Mouse (Mus musculus) lung, embryonic 15.5 days (tissue): ENCODE results near the gene Gm39566. TPM values are rescaled to one million over a fixed set of nuclear protein-coding genes. Genes with fewer than 3 reads are reported as not detected.

Source experiments
- ATAC-seq: fragments of 200-750 bp; cut with Nextera tagmentation; 2 replicates; pipeline ENCODE4 v1.8.0; 2017; ENCODE audit warnings: moderate number of reproducible peaks, borderline replicate concordance; ENCODE audit not compliant: low FRiP score, low TSS enrichment; ENCODE audit errors: extremely low read depth
- H3K27ac ChIP-seq: fragments of 300-500 bp; sonication (generic); 2 replicates; pipeline ENCODE4 v1.5.1; 2015; ENCODE audit warnings: moderate library complexity, mild to moderate bottlenecking, inconsistent platforms
- H3K27me3 ChIP-seq: fragments of 300-500 bp; sonication (generic); 2 replicates; pipeline ENCODE4 v1.6.1; 2015; ENCODE audit warnings: inconsistent platforms
- H3K36me3 ChIP-seq: fragments of 300-500 bp; sonication (generic); 2 replicates; pipeline ENCODE4 v1.6.1; 2015; ENCODE audit warnings: inconsistent platforms
- H3K4me1 ChIP-seq: fragments of 300-500 bp; sonication (generic); 2 replicates; pipeline ENCODE4 v1.6.1; 2015; ENCODE audit warnings: inconsistent platforms
- H3K4me2 ChIP-seq: fragments of 300-500 bp; sonication (generic); 2 replicates; pipeline ENCODE4 v1.6.1; 2015; ENCODE audit warnings: inconsistent platforms, mild to moderate bottlenecking, moderate library complexity
- H3K4me3 ChIP-seq: fragments of 300-500 bp; sonication (generic); 2 replicates; pipeline ENCODE4 v1.5.1; 2015; ENCODE audit warnings: mild to moderate bottlenecking, inconsistent platforms
- H3K9ac ChIP-seq: fragments of 300-500 bp; sonication (generic); 2 replicates; pipeline ENCODE4 v1.6.1; 2015; ENCODE audit warnings: inconsistent platforms
- H3K9me3 ChIP-seq: fragments of 300-500 bp; sonication (generic); 2 replicates; pipeline ENCODE4 v1.6.1; 2016; ENCODE audit warnings: inconsistent platforms
- WGBS: fragments of 180-500 bp; shearing (Covaris S2); methylation state at CpG from one replicate; pipeline ENCODE4 v1.1.7; 2015; 5-methylcytosine and 5-hydroxymethylcytosine counted together
- polyA plus RNA-seq: library from polyadenylated mRNA; unstranded; fragments of >200 nt; fragmentation: Nextera tagmentation; extraction: Ambion mirVana; gene quantifications from 2 replicates; pipeline ENCODE4 v1.2.1, GENCODE M21; 2015

Gene Gm39566
- polyA plus RNA-seq, 1 experiment from 2014 or later, result not detected

DNA sequence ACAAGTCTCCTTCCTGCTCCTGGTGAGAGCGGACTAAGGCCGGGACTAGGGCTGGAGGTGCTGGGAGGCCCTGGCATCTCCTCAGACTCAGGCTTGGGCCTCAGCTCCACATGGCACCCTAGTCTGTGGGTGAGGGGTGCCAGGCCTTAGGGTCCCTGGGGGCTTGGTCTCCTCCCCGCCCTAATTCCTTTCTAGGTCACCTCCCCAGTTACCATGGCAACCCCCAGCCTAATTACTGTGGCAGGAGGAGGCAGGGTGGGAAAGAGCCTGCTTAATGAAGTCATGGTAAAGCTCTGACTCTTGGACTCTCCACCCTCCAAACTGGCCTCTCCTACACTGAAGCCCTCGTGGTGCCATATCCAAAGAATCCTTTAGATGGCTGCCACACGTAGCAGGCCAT, 13.7 kb upstream of the Gm39566 start:
- no peak for ATAC-seq
- WGBS, result 74% methylated on average over 5 of the region's 5 CpGs
- Histone ChIP-seq H3K4me1 (peaks cover 6% of the 10 kb centered on the region), H3K27ac (no peak overlapping the region), H3K4me3 (no peak overlapping the region), H3K9ac (no peak overlapping the region), H3K27me3 (peaks cover 8% of the 10 kb centered on the region), H3K36me3 (peaks cover 39% of the 10 kb centered on the region), H3K4me2 (no peak overlapping the region), H3K9me3 (no peaks in the 10 kb centered on the region)

DNA sequence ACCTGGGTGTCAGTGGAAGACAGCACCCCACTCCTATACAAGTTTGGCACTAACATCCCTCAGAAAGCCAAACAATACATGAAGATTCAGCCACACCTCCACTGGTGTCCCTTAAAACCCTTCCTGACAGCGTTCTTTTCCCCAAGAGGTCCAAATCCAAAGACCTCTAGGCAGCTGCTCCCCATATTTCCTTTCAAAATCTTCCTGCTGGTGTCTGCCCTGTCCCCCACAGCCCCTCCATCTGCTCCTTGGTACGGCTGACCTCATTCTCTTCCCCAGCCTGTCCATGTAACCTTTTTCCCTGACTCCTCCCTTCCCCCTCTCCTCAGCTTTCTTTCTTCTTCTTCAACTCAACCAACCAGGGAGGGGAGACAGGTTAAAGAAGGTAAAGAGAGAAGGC, 8.4 kb upstream of the Gm39566 start:
- Histone ChIP-seq H3K27me3 (no peaks in the 10 kb centered on the region), H3K36me3 (peaks cover 26% of the 10 kb centered on the region), H3K27ac (no peak overlapping the region), H3K4me1 (no peaks in the 10 kb centered on the region), H3K9ac (no peak overlapping the region), H3K4me2 (no peak overlapping the region), H3K9me3 (no peaks in the 10 kb centered on the region), H3K4me3 (no peak overlapping the region)
- ATAC-seq, result no peak
- WGBS, result 72% methylated on average over 2 of the region's 2 CpGs

DNA sequence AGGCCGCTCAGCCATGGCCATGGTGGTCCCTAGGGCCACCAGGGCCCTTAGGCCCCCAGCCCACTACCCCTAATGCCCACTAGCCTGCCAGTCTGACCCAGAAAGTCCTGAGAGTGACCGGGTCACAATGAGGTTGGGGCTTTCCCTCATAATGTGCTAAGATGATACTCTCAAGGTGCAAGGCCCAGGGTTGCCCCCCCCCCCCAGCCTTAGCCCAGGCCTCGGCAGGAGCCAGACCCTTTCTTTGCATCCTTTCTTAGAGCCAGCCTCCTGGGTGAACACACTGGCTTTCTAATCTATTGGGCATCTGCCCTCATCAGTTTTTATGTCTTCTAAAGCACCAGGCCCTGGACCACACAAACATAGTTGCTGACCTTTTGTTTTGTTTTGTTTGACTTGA, 7.0 kb upstream of the Gm39566 start, which contains the start of gene Spem1:
Gene Spem1 (minus strand): TSS at position 101 of the 400 bp plus-strand sequence.
- Histone ChIP-seq H3K27ac (no peak within 1 kb of the TSS), H3K36me3 (peaks cover 19% of the 10 kb centered on the region), H3K4me1 (no peaks in the 10 kb centered on the region), H3K4me2 (no peak within 1 kb of the TSS), H3K4me3 (no peak within 1 kb of the TSS), H3K9ac (no peak within 1 kb of the TSS), H3K27me3 (no peaks in the 10 kb centered on the region), H3K9me3 (no peaks in the 10 kb centered on the region)
- ATAC-seq, result no peak
- 92% methylated on average over 3 of the region's 3 CpGs for WGBS

DNA sequence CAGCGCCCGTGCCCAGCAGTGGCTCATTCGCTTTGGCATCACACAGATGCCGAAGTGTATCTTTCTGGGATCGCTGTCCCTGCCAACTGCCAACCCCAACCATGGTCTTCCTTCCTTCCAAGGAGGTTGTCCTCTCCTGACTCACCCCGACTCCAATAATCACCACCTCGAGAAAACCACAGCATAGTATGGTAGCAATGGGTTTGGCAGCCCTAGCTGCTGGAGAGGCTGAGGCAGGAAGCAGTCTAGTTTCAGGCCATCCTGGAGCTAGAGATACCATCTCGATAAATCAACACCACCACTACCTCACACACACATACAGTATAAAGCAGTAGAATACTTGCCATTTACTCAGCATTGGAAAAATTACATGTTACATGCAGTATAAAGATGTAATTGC, 3.8 kb upstream of the Gm39566 start:
- no peak for ATAC-seq
- H3K9ac ChIP-seq, result no peak overlapping the region
- no peaks in the 10 kb centered on the region for H3K27me3 ChIP-seq
- no peaks in the 10 kb centered on the region for H3K4me1 ChIP-seq
- H3K27ac ChIP-seq, result no peak overlapping the region
- no peaks in the 10 kb centered on the region for H3K36me3 ChIP-seq
- no peaks in the 10 kb centered on the region for H3K9me3 ChIP-seq
- H3K4me3 ChIP-seq, result no peak overlapping the region
- H3K4me2 ChIP-seq, result no peak overlapping the region
- 91% methylated on average over 8 of the region's 8 CpGs for WGBS

DNA sequence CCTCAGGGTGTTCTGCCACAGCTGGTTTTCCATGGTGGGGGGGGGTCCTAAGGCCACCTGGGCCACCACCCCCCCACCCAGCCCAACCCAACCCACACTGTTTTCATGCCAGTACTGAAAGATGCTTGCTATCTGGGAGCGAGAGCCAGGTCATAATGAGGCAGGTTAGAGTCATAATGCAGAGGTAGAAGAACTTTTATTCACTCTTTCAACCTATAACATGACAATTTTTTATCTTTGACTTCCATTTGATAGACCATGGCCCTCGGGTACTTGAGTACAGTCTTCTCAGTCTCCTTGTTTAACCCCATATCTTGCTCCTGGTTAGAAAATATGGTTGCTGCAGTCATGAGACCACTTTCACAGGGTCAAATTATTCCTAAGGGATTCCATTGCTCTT, 3.3 kb upstream of the Gm39566 start, which contains the start of gene Spem2:
Gene Spem2 (minus strand): TSS at position 101 of the 400 bp plus-strand sequence.
- Histone ChIP-seq H3K9ac (no peak within 1 kb of the TSS), H3K4me2 (no peak within 1 kb of the TSS), H3K36me3 (no peaks in the 10 kb centered on the region), H3K9me3 (no peaks in the 10 kb centered on the region), H3K27ac (no peak within 1 kb of the TSS), H3K4me1 (no peaks in the 10 kb centered on the region), H3K27me3 (no peaks in the 10 kb centered on the region), H3K4me3 (no peak within 1 kb of the TSS)
- no peak for ATAC-seq
- 77% methylated on average over 2 of the region's 2 CpGs for WGBS

DNA sequence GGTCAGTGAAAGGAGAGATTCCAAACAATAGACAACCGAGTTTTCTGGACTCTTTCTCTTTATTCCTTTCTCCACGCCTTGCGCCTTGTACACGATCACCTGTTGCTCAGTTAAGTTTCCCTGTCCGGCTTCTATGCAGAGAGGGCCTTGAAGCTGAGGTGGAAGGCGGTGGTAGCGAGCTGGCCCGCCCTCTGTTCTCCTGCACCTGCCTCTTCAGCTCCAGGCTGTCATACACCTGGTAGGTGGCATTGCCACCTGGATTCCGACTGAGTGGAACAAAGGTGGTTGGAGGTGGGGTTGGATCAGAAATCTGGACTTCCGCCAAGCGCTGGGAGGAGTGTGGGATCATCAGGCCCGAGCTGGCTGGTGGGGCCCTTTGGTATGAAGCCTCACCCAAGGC, 1.4 kb upstream of the Gm39566 start:
- Histone ChIP-seq H3K9me3 (no peaks in the 10 kb centered on the region), H3K36me3 (no peaks in the 10 kb centered on the region), H3K27ac (no peak overlapping the region), H3K27me3 (no peaks in the 10 kb centered on the region), H3K4me1 (no peaks in the 10 kb centered on the region), H3K4me3 (no peak overlapping the region), H3K4me2 (no peak overlapping the region), H3K9ac (no peak overlapping the region)
- ATAC-seq, result no peak
- 80% methylated on average over 12 of the region's 12 CpGs for WGBS

DNA sequence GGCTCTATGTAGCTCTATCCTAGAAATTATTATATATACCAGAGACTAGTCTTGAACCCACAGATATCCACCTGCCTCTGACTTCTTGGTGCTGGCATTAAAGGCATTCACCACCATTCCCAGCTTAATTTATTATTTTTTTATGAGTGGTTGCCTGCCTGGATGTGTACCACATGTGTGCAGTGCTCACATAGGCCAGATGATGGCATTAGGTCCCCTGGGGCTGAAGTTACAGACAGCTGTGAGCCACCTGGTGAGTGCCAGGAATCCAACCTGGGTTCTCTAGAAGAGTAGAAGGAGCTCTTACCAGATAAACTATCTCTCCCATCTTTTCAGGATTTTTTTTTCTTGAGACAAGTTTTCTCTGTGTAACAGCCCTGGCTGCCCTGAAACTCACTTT, 4.8 kb downstream of the Gm39566 start:
- Histone ChIP-seq H3K36me3 (no peaks in the 10 kb centered on the region), H3K4me3 (no peak overlapping the region), H3K27ac (no peak overlapping the region), H3K9me3 (no peaks in the 10 kb centered on the region), H3K4me1 (no peaks in the 10 kb centered on the region), H3K9ac (no peak overlapping the region), H3K4me2 (no peak overlapping the region), H3K27me3 (peaks cover 6% of the 10 kb centered on the region)
- ATAC-seq, result no peak

DNA sequence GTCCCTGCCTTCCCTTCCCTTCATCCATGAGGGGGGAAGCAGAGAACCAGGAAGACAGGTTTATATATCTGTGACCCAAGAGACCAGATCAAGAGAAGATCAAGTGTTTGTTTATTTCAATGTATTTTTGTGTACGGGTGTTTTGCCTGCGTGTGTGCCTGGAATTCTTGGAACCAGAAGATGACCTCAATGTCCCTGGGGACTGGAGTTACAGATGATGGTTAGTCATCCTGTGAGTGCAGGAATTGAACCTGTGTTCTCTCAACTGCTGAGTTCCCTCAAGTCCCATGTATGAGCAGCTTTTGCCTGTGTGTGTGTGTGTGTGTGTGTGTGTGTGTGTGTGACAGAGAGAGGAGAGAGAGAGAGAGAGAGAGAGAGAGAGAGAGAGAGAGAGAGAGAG, 7.5 kb downstream of the Gm39566 start:
- Histone ChIP-seq H3K9ac (no peak overlapping the region), H3K27me3 (peaks cover 25% of the 10 kb centered on the region), H3K27ac (no peak overlapping the region), H3K4me1 (peaks cover 25% of the 10 kb centered on the region), H3K36me3 (no peaks in the 10 kb centered on the region), H3K4me2 (no peak overlapping the region), H3K4me3 (no peak overlapping the region), H3K9me3 (no peaks in the 10 kb centered on the region)
- 55% methylated on average over 2 of the region's 2 CpGs for WGBS
- no peak for ATAC-seq

DNA sequence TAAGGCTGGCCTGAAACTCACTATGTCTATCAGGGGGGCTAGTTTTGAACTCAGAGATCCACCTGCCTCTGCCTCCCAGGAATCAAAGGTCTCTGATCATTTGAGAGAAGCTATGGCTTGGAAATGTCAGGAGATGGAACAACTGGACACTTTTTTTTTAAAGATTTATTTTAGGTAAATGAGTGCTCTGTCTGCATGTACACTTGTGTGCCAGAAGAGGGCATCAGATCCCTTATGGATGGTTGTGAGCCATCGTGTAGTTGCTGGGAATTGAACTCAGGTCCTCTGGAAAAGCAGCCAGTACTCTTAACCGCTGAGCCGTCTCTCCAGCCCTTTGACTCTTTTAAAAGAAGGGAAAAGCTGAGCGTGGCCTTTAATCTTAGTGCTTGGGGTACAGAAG, 8.7 kb downstream of the Gm39566 start:
- 75% methylated on average over 4 of the region's 4 CpGs for WGBS
- Histone ChIP-seq H3K9me3 (no peaks in the 10 kb centered on the region), H3K4me2 (no peak overlapping the region), H3K4me3 (no peak overlapping the region), H3K27ac (no peak overlapping the region), H3K4me1 (peaks cover 37% of the 10 kb centered on the region), H3K36me3 (no peaks in the 10 kb centered on the region), H3K27me3 (peaks cover 38% of the 10 kb centered on the region), H3K9ac (no peak overlapping the region)
- ATAC-seq, result no peak

DNA sequence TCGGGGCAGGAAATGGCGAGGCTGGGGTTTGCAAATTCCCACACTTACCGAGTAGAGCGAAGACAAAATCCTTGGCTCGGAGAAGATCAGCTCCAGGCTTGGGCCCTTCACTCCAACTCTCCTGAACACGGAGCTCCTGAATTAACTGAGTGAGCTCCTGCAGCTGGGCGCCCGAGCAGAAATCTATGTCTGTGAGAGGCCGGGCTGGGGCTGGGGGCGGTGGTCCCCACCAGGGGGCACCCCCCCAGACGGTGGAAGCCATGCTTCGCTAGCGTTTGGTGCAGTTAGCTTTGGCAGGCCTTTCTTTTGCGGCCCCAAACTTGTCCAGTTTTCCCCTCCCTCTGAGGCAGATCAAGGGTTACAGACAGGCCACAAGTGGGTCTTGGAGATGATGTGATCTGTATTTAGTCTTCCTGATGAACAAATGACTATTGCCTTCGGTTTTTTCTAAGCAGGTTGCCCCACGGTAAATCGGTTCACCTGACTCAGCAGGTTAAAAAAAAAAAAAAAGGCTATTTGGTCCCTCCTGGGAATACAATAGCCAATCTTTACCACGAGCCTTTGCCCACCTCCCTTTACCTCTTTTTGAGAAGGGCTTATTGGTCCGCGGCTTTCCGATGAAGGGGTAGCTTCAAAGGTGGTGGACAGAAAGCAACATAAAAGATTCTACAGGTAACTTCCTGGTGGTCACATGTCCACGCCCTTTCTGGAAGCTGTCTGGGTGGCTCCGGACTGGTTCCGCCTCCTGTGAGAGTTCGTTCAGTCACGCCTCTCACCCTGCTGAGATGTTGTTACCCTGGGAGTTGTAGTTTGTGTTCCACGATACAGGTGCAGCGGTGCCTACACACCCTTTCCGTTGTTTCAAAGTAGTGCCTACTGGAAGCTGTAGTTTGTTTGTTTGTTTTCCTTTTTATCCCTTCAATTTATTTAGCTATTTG, 9.9 kb downstream of the Gm39566 start, which contains the start of gene Tmem102:
Gene Tmem102 (minus strand): TSS at position 653 of the 938 bp plus-strand sequence.
- H3K27ac ChIP-seq, result no peak within 1 kb of the TSS
- peak within 1 kb of the TSS; percentile 97 for H3K4me2 ChIP-seq
- no peaks in the 10 kb centered on the region for H3K36me3 ChIP-seq
- peaks cover 49% of the 10 kb centered on the region for H3K27me3 ChIP-seq
- H3K9me3 ChIP-seq, result no peaks in the 10 kb centered on the region
- peak within 1 kb of the TSS; percentile 22; the same call in 1 of the 2 replicates for H3K9ac ChIP-seq
- no peak for ATAC-seq
- peaks cover 49% of the 10 kb centered on the region for H3K4me1 ChIP-seq
- WGBS, result 10% methylated on average over 29 of the region's 29 CpGs
- peak within 1 kb of the TSS; percentile 24 for H3K4me3 ChIP-seq

DNA sequence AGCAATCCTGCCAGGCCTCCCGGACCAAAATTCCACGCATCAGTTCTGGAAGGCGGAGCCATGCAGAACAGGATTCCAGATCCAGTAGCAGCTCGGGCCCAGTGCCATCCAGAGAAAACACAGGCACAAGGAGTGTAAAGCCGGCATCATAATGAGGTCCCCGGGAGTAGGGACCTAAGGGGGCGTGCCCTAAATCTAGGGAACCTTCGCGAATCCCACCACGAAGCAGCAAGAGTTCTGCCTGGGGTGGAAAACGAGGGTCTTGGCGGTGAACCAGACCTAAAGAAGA, 10.5 kb downstream of the Gm39566 start:
- peak overlapping the region; percentile 24 for H3K4me3 ChIP-seq
- no peaks in the 10 kb centered on the region for H3K36me3 ChIP-seq
- ATAC-seq, result no peak
- peak overlapping the region; percentile 22; the same call in 1 of the 2 replicates for H3K9ac ChIP-seq
- H3K27me3 ChIP-seq, result peaks cover 51% of the 10 kb centered on the region
- H3K27ac ChIP-seq, result no peak overlapping the region
- no peaks in the 10 kb centered on the region for H3K9me3 ChIP-seq
- peak overlapping the region; percentile 97 for H3K4me2 ChIP-seq
- WGBS, result 10% methylated on average over 12 of the region's 12 CpGs
- peaks cover 54% of the 10 kb centered on the region for H3K4me1 ChIP-seq

DNA sequence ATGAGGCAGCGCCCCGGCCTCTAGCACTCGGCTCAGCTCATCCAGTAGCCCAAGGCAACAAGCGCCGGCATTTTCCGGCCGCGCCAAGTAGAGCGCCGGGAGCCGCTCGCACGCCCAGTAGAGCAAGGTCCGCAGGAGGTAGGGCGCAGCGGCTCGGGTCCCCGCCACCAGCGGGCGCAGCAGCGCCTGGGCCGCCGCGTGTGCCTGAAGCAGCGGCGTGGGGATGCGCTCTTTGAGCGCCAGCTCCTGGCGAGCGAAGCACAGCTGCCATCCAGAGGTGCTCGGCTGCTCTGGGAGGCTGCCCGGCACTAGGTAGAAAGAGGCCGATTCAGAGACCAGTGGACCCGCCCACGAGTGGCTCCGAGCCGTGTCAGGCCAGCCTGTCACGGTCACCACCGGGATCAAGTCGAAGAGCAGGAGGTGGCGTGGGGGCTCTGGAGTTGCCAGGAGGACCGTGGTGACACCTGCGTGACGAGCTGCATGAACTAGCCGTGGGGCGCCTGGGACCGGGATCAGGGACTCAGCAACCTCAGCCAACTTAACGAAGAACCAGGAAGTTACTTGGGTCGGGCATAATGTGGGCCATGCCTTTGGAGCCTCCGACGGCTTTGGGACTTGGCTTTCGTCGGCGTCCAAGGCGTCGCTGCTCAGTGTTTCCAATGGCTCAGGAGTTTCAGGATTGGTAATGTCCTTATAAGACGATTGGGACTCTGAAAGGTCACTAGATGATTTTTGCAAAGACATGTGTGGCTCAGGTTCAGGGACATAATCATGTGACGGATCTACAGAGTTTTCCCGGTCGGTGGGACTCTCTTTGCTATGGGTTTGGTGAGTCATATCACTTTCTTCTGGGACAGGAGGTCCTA, 11.1 kb downstream of the Gm39566 start:
- peak overlapping the region; percentile 59 for H3K4me3 ChIP-seq
- peak; percentile 43; the same call in 1 of the 2 replicates for ATAC-seq
- H3K4me2 ChIP-seq, result peak overlapping the region; percentile 97
- no peak overlapping the region for H3K27ac ChIP-seq
- no peaks in the 10 kb centered on the region for H3K9me3 ChIP-seq
- 1% methylated on average over 60 of the region's 60 CpGs for WGBS
- H3K27me3 ChIP-seq, result peaks cover 51% of the 10 kb centered on the region
- H3K36me3 ChIP-seq, result no peaks in the 10 kb centered on the region
- H3K9ac ChIP-seq, result peak overlapping the region; percentile 55
- H3K4me1 ChIP-seq, result peaks cover 60% of the 10 kb centered on the region
